Mouse (Mus musculus): ENCODE measurements around the gene AY761185. TPM values are rescaled to one million over a fixed set of nuclear protein-coding genes. Genes with fewer than 3 reads are reported as not detected.
"Not testable (repeated sequence)": the region's sequence is repeated elsewhere in the genome, so short reads cannot be mapped to it uniquely, and the experiment has no call there.

AY761185 gene
- not detected in 2 replicates for total RNA-seq (2015)
- not detected in 2 replicates for total RNA-seq (2017)

GRCm38 (mm10) chr8:20944610-20945009 lies at the start of gene AY761185:
TSS of gene AY761185 (minus strand) at chr8:20944710.
- no peak for ATAC-seq (replicated peaks; ENCODE audit: poor library complexity)

GRCm38 (mm10) chr8:20994042-20994441 lies 49.5 kb upstream of the AY761185 start:
- ATAC-seq (replicated peaks; ENCODE audit: poor library complexity), result not testable (repeated sequence)

- no peak for ATAC-seq (replicated peaks; ENCODE audit: poor library complexity)
Measured at GRCm38 (mm10) chr8:20979846-20980245, 35.3 kb upstream of the AY761185 start.

GRCm38 (mm10) chr8:20964531-20964930 lies 20.0 kb upstream of the AY761185 start:
- no peak for ATAC-seq (replicated peaks; ENCODE audit: poor library complexity)

- ATAC-seq (replicated peaks; ENCODE audit: poor library complexity), result no peak
Measured at GRCm38 (mm10) chr8:20921971-20922370, 22.5 kb downstream of the AY761185 start, which contains the start of gene Gm6040. TSS of gene Gm6040 (minus strand) at chr8:20922071.

- peak; percentile 66; the same call in 1 of the 2 replicates for ATAC-seq (replicated peaks; ENCODE audit: poor library complexity)
Measured at GRCm38 (mm10) chr8:20912288-20912687, 32.2 kb downstream of the AY761185 start.

GRCm38 (mm10) chr8:20908256-20908655 lies 36.3 kb downstream of the AY761185 start:
- ATAC-seq (replicated peaks; ENCODE audit: poor library complexity), result peak; percentile 95

- ATAC-seq (replicated peaks; ENCODE audit: poor library complexity), result 0 out of 2 replicates have a peak, but pooled peaks have one; percentile 64
Measured at GRCm38 (mm10) chr8:20907119-20907518, 37.4 kb downstream of the AY761185 start.

- ATAC-seq (replicated peaks; ENCODE audit: poor library complexity), result no peak
Measured at GRCm38 (mm10) chr8:20902527-20902926, 42.0 kb downstream of the AY761185 start, which contains the start of gene Gm15056. TSS of gene Gm15056 (minus strand) at chr8:20902627.

Other genes with a start within 250 kb of the AY761185 start
- gene Defb33, start 52.0 kb downstream of the AY761185 start, total RNA-seq (2015), result not detected in 2 replicates
- not detected in 2 replicates for gene Defb33, start 52.0 kb downstream of the AY761185 start, total RNA-seq (2017)
- gene Gm15056, start 42.1 kb downstream of the AY761185 start, total RNA-seq (2015), result not detected in 2 replicates
- not detected in 2 replicates for gene Gm15056, start 42.1 kb downstream of the AY761185 start, total RNA-seq (2017)
- gene Gm6040, start 22.6 kb downstream of the AY761185 start, total RNA-seq (2015), result not detected in 2 replicates
- not detected in 2 replicates for gene Gm6040, start 22.6 kb downstream of the AY761185 start, total RNA-seq (2017)
- not detected in 2 replicates for gene Defa21, start 80.8 kb upstream of the AY761185 start, total RNA-seq (2015)
- gene Defa21, start 80.8 kb upstream of the AY761185 start, total RNA-seq (2017), result not detected in 2 replicates
- not detected in 2 replicates for gene Defa23, start 110.3 kb upstream of the AY761185 start, total RNA-seq (2015)
- gene Defa23, start 110.3 kb upstream of the AY761185 start, total RNA-seq (2017), result not detected in 2 replicates
- gene Defa35, start 120.3 kb upstream of the AY761185 start, total RNA-seq (2015), result not detected in 2 replicates
- gene Defa35, start 120.3 kb upstream of the AY761185 start, total RNA-seq (2017), result not detected in 2 replicates
- gene Defa25, start 139.7 kb upstream of the AY761185 start, total RNA-seq (2015), result not detected in 2 replicates
- not detected in 2 replicates for gene Defa25, start 139.7 kb upstream of the AY761185 start, total RNA-seq (2017)
- gene Gm14851, start 151.3 kb upstream of the AY761185 start, total RNA-seq (2015), result not detected in 2 replicates
- gene Gm14851, start 151.3 kb upstream of the AY761185 start, total RNA-seq (2017), result not detected in 2 replicates
- not detected in 2 replicates for gene Defa30, start 189.9 kb upstream of the AY761185 start, total RNA-seq (2015)
- gene Defa30, start 189.9 kb upstream of the AY761185 start, total RNA-seq (2017), result not detected in 2 replicates
- gene Defa22, start 217.6 kb upstream of the AY761185 start, total RNA-seq (2015), result not detected in 2 replicates
- not detected in 2 replicates for gene Defa22, start 217.6 kb upstream of the AY761185 start, total RNA-seq (2017)
- not detected in 2 replicates for gene Defa31, start 246.9 kb upstream of the AY761185 start, total RNA-seq (2015)
- gene Defa31, start 246.9 kb upstream of the AY761185 start, total RNA-seq (2017), result not detected in 2 replicates

Data from megakaryocyte progenitor cell, adult 5-6 weeks (primary cell).